Mouse (Mus musculus): ENCODE results near the gene Olfr141. TPM values are rescaled to one million over a fixed set of nuclear protein-coding genes. Genes with fewer than 3 reads are reported as not detected.

Olfr141 gene
- polyA plus RNA-seq (2015; fragmentation: Nextera tagmentation; extraction: Ambion mirVana): not detected in 2 replicates

DNA sequence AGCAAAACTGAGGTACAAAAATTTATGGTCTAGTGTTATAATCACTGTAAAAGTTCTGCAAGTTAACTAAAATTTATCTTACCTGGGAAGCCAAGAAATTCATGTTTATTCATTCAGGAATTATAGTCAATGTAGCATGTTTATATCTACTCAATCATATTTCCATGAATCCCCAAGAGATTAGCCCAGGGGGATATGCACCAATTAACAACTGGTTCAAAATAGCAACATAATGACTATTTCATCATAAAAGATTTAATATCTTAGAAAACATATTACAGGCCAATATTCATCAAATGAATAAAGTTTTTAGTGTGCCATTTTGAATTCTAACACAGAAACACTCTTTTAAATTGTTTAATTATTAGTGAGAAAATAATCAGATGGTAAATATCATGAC is at the start of gene Olfr141:
Olfr141 (minus strand) TSS at position 101 of the 400 bp plus-strand sequence.
- Histone ChIP-seq H3K9ac (ENCODE audit: low read length) (no peak within 1 kb of the TSS), H3K4me3 (ENCODE audit: low read depth, low read length) (no peak within 1 kb of the TSS), H3K9me3 (ENCODE audit: control insufficient read depth, low read length) (no peaks in the 10 kb centered on the region), H3K36me3 (ENCODE audit: control insufficient read depth, insufficient read depth, low read length) (no peaks in the 10 kb centered on the region), H3K4me1 (replicated peaks; ENCODE audit: control insufficient read depth, insufficient read depth) (no peaks in the 10 kb centered on the region), H3K4me2 (replicated peaks; ENCODE audit: low read depth) (no peak within 1 kb of the TSS), H3K27ac (replicated peaks) (no peak within 1 kb of the TSS), H3K27me3 (ENCODE audit: control insufficient read depth, insufficient read depth, low read length) (no peaks in the 10 kb centered on the region)
- no peak for ATAC-seq (ENCODE audit: low FRiP score, low TSS enrichment)
- DNase-seq (ENCODE audit: low spot score): no peak
- TF ChIP-seq CTCF (IDR thresholded peaks at IDR 0.05; ENCODE audit: low read depth) (no peak), EP300 (optimal IDR thresholded peaks at IDR 0.05) (no peak)

DNA sequence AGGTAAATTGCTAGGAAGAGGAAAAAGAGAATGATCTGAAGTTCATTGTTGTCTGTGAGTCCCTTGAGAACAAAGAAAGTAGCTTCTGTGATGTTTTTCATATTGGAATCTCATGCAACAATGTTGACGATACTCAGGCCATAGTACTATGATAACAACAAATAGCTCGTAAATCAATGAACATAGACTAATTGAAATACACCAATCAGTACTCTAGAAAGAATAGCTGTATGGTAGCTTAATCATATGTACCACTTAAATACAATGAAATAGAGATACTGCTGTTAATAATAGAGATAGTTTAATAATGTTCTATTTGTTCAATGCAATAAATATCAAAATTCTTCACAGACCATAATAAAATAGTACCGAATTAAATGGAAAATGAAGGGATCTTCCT is 41.8 kb upstream of the Olfr141 start, which contains the start of gene Olfr1095:
Olfr1095 (minus strand) TSS at position 101 of the 400 bp plus-strand sequence.
- Histone ChIP-seq H3K36me3 (ENCODE audit: control insufficient read depth, insufficient read depth, low read length) (no peaks in the 10 kb centered on the region), H3K9me3 (ENCODE audit: control insufficient read depth, low read length) (no peaks in the 10 kb centered on the region), H3K4me3 (ENCODE audit: low read depth, low read length) (no peak within 1 kb of the TSS), H3K9ac (ENCODE audit: low read length) (no peak within 1 kb of the TSS), H3K4me2 (replicated peaks; ENCODE audit: low read depth) (no peak within 1 kb of the TSS), H3K27ac (replicated peaks) (no peak within 1 kb of the TSS), H3K27me3 (ENCODE audit: control insufficient read depth, insufficient read depth, low read length) (no peaks in the 10 kb centered on the region), H3K4me1 (replicated peaks; ENCODE audit: control insufficient read depth, insufficient read depth) (no peaks in the 10 kb centered on the region)
- no peak for ATAC-seq (ENCODE audit: low FRiP score, low TSS enrichment)
- no peak for TF ChIP-seq EP300 (optimal IDR thresholded peaks at IDR 0.05)
- no peak for TF ChIP-seq CTCF (IDR thresholded peaks at IDR 0.05; ENCODE audit: low read depth)
- WGBS: 90% methylated on average over 3 of the region's 3 CpGs
- no peak for DNase-seq (ENCODE audit: low spot score)

DNA sequence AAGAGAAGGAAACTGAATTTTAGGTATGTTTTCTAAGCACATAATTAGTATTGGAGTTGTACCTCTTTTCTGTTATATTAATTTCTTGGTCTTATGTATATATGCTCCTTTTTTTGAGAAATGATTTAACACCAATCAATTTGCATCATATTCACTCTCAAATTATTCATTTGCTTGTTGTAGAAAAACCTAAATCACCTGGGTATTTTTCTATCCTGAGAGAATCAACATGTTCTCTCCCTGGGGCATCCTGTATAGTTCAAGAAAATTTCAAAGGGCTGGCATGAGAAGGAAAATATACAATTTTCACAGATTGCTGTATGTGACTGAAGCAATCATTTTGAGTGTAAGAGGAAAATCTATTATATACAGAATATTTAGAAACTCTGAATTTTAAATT is 14.5 kb upstream of the Olfr141 start, which contains the start of gene Olfr1094:
Olfr1094 (plus strand) TSS at position 301 of the 400 bp plus-strand sequence.
- no peak within 1 kb of the TSS for H3K4me3 ChIP-seq (ENCODE audit: low read depth, low read length)
- DNase-seq (ENCODE audit: low spot score) (no peak), ATAC-seq (ENCODE audit: low FRiP score, low TSS enrichment) (no peak)
- no peaks in the 10 kb centered on the region for H3K36me3 ChIP-seq (ENCODE audit: control insufficient read depth, insufficient read depth, low read length)
- H3K9ac ChIP-seq (ENCODE audit: low read length): no peak within 1 kb of the TSS
- TF ChIP-seq EP300 (optimal IDR thresholded peaks at IDR 0.05) (no peak), CTCF (IDR thresholded peaks at IDR 0.05; ENCODE audit: low read depth) (no peak)
- H3K9me3 ChIP-seq (ENCODE audit: control insufficient read depth, low read length): no peaks in the 10 kb centered on the region
- no peaks in the 10 kb centered on the region for H3K27me3 ChIP-seq (ENCODE audit: control insufficient read depth, insufficient read depth, low read length)
- no peak within 1 kb of the TSS for H3K4me2 ChIP-seq (replicated peaks; ENCODE audit: low read depth)
- no peak within 1 kb of the TSS for H3K27ac ChIP-seq (replicated peaks)
- no peaks in the 10 kb centered on the region for H3K4me1 ChIP-seq (replicated peaks; ENCODE audit: control insufficient read depth, insufficient read depth)

DNA sequence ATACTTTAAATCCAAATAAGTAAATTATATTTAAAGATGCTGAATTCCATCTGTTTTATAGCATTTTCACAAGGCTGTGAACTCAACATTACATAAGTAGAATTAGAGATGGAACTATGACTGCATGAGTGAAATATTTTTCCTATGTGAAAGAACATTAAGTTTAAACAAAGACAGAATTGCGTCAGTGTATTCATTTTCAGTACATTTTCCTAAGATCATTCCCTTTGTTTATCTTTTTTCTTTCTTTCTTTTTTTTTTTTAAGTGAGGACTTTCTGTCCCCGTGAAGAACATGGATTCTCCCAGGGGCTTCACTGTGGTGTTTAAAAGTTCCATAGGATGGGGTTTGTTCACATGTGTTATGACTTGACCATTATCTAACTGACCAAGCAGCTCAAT is 27.6 kb downstream of the Olfr141 start, which contains the start of gene Olfr1093:
Olfr1093 (plus strand) TSS at position 301 of the 400 bp plus-strand sequence.
- Histone ChIP-seq H3K4me2 (replicated peaks; ENCODE audit: low read depth) (no peak within 1 kb of the TSS), H3K4me3 (ENCODE audit: low read depth, low read length) (no peak within 1 kb of the TSS), H3K27me3 (ENCODE audit: control insufficient read depth, insufficient read depth, low read length) (no peaks in the 10 kb centered on the region), H3K9me3 (ENCODE audit: control insufficient read depth, low read length) (no peaks in the 10 kb centered on the region), H3K4me1 (replicated peaks; ENCODE audit: control insufficient read depth, insufficient read depth) (no peaks in the 10 kb centered on the region), H3K27ac (replicated peaks) (no peak within 1 kb of the TSS), H3K36me3 (ENCODE audit: control insufficient read depth, insufficient read depth, low read length) (no peaks in the 10 kb centered on the region), H3K9ac (ENCODE audit: low read length) (no peak within 1 kb of the TSS)
- 52% methylated on average over 2 of the region's 2 CpGs for WGBS
- no peak for ATAC-seq (ENCODE audit: low FRiP score, low TSS enrichment)
- TF ChIP-seq CTCF (IDR thresholded peaks at IDR 0.05; ENCODE audit: low read depth) (no peak), EP300 (optimal IDR thresholded peaks at IDR 0.05) (no peak)
- no peak for DNase-seq (ENCODE audit: low spot score)

DNA sequence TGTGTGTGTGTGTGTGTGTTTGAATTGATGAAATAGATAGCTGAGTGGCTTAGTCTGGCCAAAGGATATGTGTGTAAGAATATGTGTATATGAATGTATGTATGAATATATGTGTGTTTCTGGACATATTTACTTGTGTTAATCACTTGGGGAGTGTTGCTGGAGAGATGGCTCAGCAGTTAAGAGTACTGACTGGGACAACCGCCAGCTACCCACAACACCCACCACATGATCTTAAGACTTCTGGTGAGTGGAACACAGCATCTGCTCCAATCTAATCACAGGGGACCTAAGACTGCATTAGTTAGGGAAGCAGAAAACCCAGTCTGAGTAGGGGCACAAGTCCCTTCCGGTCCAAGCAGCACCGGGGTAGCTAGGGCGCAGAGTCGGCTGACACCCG is 48.8 kb downstream of the Olfr141 start:
- H3K9ac ChIP-seq (ENCODE audit: low read length): no peak overlapping the region
- no peak for DNase-seq (ENCODE audit: low spot score)
- no peak for ATAC-seq (ENCODE audit: low FRiP score, low TSS enrichment)
- H3K36me3 ChIP-seq (ENCODE audit: control insufficient read depth, insufficient read depth, low read length): no peaks in the 10 kb centered on the region
- H3K4me2 ChIP-seq (replicated peaks; ENCODE audit: low read depth): no peak overlapping the region
- WGBS: 99% methylated on average over 6 of the region's 6 CpGs
- TF ChIP-seq EP300 (optimal IDR thresholded peaks at IDR 0.05) (no peak), CTCF (IDR thresholded peaks at IDR 0.05; ENCODE audit: low read depth) (no peak)
- H3K27ac ChIP-seq (replicated peaks): no peak overlapping the region
- no peak overlapping the region for H3K4me3 ChIP-seq (ENCODE audit: low read depth, low read length)
- H3K9me3 ChIP-seq (ENCODE audit: control insufficient read depth, low read length): no peaks in the 10 kb centered on the region
- no peaks in the 10 kb centered on the region for H3K4me1 ChIP-seq (replicated peaks; ENCODE audit: control insufficient read depth, insufficient read depth)
- no peaks in the 10 kb centered on the region for H3K27me3 ChIP-seq (ENCODE audit: control insufficient read depth, insufficient read depth, low read length)

DNA sequence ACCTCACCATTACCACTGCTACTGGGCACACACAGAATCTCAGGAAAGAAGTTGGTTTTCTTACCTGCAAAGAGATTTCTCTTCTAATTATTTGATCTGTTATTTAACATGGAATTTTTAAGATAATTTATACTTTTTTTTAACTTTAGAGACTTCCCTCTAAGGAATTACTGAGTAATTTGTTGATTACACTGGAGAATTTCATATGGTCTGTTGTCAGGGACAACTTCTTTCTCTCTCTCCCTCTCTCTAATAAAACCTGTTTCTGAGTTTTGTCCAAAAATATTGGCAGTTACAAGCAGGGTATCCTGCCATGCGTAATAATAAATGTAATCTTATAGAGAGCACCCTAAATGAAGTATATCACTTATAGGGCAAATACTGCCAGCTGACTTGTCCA is 50.9 kb downstream of the Olfr141 start, which contains the start of gene Olfr1090:
Olfr1090 (minus strand) TSS at position 101 of the 400 bp plus-strand sequence.
- Histone ChIP-seq H3K9me3 (ENCODE audit: control insufficient read depth, low read length) (no peaks in the 10 kb centered on the region), H3K4me1 (replicated peaks; ENCODE audit: control insufficient read depth, insufficient read depth) (no peaks in the 10 kb centered on the region), H3K27ac (replicated peaks) (no peak within 1 kb of the TSS), H3K36me3 (ENCODE audit: control insufficient read depth, insufficient read depth, low read length) (no peaks in the 10 kb centered on the region), H3K9ac (ENCODE audit: low read length) (no peak within 1 kb of the TSS), H3K27me3 (ENCODE audit: control insufficient read depth, insufficient read depth, low read length) (no peaks in the 10 kb centered on the region), H3K4me3 (ENCODE audit: low read depth, low read length) (no peak within 1 kb of the TSS), H3K4me2 (replicated peaks; ENCODE audit: low read depth) (no peak within 1 kb of the TSS)
- WGBS: 83% methylated on average over 1 of the region's 1 CpGs
- TF ChIP-seq CTCF (IDR thresholded peaks at IDR 0.05; ENCODE audit: low read depth): no peak
- TF ChIP-seq EP300 (optimal IDR thresholded peaks at IDR 0.05): no peak
- no peak for DNase-seq (ENCODE audit: low spot score)
- no peak for ATAC-seq (ENCODE audit: low FRiP score, low TSS enrichment)

Other genes with a start within 250 kb of the Olfr141 start
- not detected in 2 replicates for gene Olfr1082, start 211.1 kb downstream of the Olfr141 start, polyA plus RNA-seq (2015; fragmentation: Nextera tagmentation; extraction: Ambion mirVana)
- not detected in 2 replicates for gene Olfr1084, start 170.3 kb downstream of the Olfr141 start, polyA plus RNA-seq (2015; fragmentation: Nextera tagmentation; extraction: Ambion mirVana)
- not detected in 2 replicates for gene Olfr1085, start 148.0 kb downstream of the Olfr141 start, polyA plus RNA-seq (2015; fragmentation: Nextera tagmentation; extraction: Ambion mirVana)
- not detected in 2 replicates for gene Olfr1086, start 129.9 kb downstream of the Olfr141 start, polyA plus RNA-seq (2015; fragmentation: Nextera tagmentation; extraction: Ambion mirVana)
- gene Olfr1087, start 111.6 kb downstream of the Olfr141 start, polyA plus RNA-seq (2015; fragmentation: Nextera tagmentation; extraction: Ambion mirVana): not detected in 2 replicates
- gene Olfr1089, start 76.3 kb downstream of the Olfr141 start, polyA plus RNA-seq (2015; fragmentation: Nextera tagmentation; extraction: Ambion mirVana): not detected in 2 replicates
- gene Olfr1090, start 51.0 kb downstream of the Olfr141 start, polyA plus RNA-seq (2015; fragmentation: Nextera tagmentation; extraction: Ambion mirVana): not detected in 2 replicates
- not detected in 2 replicates for gene Olfr1093, start 27.5 kb downstream of the Olfr141 start, polyA plus RNA-seq (2015; fragmentation: Nextera tagmentation; extraction: Ambion mirVana)
- 0.06 TPM in 1 of 2 replicates, not detected in the other for gene Olfr1094, start 14.6 kb upstream of the Olfr141 start, polyA plus RNA-seq (2015; fragmentation: Nextera tagmentation; extraction: Ambion mirVana)
- not detected in 2 replicates for gene Olfr1095, start 41.7 kb upstream of the Olfr141 start, polyA plus RNA-seq (2015; fragmentation: Nextera tagmentation; extraction: Ambion mirVana)
- gene Gm13723, start 64.8 kb upstream of the Olfr141 start, polyA plus RNA-seq (2015; fragmentation: Nextera tagmentation; extraction: Ambion mirVana): not detected in 2 replicates
- gene Olfr1097, start 82.2 kb upstream of the Olfr141 start, polyA plus RNA-seq (2015; fragmentation: Nextera tagmentation; extraction: Ambion mirVana): not detected in 2 replicates
- not detected in 2 replicates for gene Olfr1098, start 114.5 kb upstream of the Olfr141 start, polyA plus RNA-seq (2015; fragmentation: Nextera tagmentation; extraction: Ambion mirVana)
- not detected in 2 replicates for gene Olfr1099, start 150.7 kb upstream of the Olfr141 start, polyA plus RNA-seq (2015; fragmentation: Nextera tagmentation; extraction: Ambion mirVana)
- not detected in 2 replicates for gene Olfr1100, start 169.9 kb upstream of the Olfr141 start, polyA plus RNA-seq (2015; fragmentation: Nextera tagmentation; extraction: Ambion mirVana)
- not detected in 2 replicates for gene Olfr1101, start 181.2 kb upstream of the Olfr141 start, polyA plus RNA-seq (2015; fragmentation: Nextera tagmentation; extraction: Ambion mirVana)
- not detected in 2 replicates for gene Olfr1102, start 188.4 kb upstream of the Olfr141 start, polyA plus RNA-seq (2015; fragmentation: Nextera tagmentation; extraction: Ambion mirVana)
- not detected in 2 replicates for gene Olfr1104, start 217.1 kb upstream of the Olfr141 start, polyA plus RNA-seq (2015; fragmentation: Nextera tagmentation; extraction: Ambion mirVana)
- not detected in 2 replicates for gene Olfr1105, start 226.5 kb upstream of the Olfr141 start, polyA plus RNA-seq (2015; fragmentation: Nextera tagmentation; extraction: Ambion mirVana)
- not detected in 2 replicates for gene Olfr1106, start 242.3 kb upstream of the Olfr141 start, polyA plus RNA-seq (2015; fragmentation: Nextera tagmentation; extraction: Ambion mirVana)